Mouse (Mus musculus) limb, embryonic 14.5 days (tissue): Measurements from ENCODE around the gene Sipa1l2. TPM values are rescaled to one million over a fixed set of nuclear protein-coding genes. Genes with fewer than 3 reads are reported as not detected.
"Not testable (repeated sequence)": the region's sequence is repeated elsewhere in the genome, so short reads cannot be mapped to it uniquely, and the experiment has no call there.

ENCODE experiments used
- ATAC-seq: fragments of 200-750 bp; cut with Nextera tagmentation; 2 replicates; pipeline ENCODE4 v1.8.0; 2017; ENCODE audit warnings: low read depth, moderate number of reproducible peaks, moderate TSS enrichment; ENCODE audit not compliant: low FRiP score
- DNase-seq: peaks from one replicate; pipeline ENCODE4 v3.0.0-alpha.2; 2015; ENCODE audit warnings: low spot score
- H3K27ac ChIP-seq: fragments of 300-500 bp; sonication (generic); replicated peaks from 2 replicates; pipeline ENCODE4 v1.5.1; 2014; ENCODE audit warnings: low read depth, mild to moderate bottlenecking, low read length, moderate library complexity, mixed read lengths
- H3K27me3 ChIP-seq: fragments of 300-500 bp; sonication (generic); 2 replicates; pipeline ENCODE4 v1.6.1; 2014; ENCODE audit warnings: low read length, mixed read lengths; ENCODE audit not compliant: control insufficient read depth, insufficient read depth
- H3K36me3 ChIP-seq: fragments of 300-500 bp; sonication (generic); 2 replicates; pipeline ENCODE4 v1.6.1; 2014; ENCODE audit warnings: mild to moderate bottlenecking, low read length, moderate library complexity, mixed read lengths; ENCODE audit not compliant: control insufficient read depth, insufficient read depth
- H3K4me1 ChIP-seq: fragments of 300-500 bp; sonication (generic); 2 replicates; pipeline ENCODE4 v1.6.1; 2014; ENCODE audit warnings: antibody characterized with exemption, low read length, mixed read lengths; ENCODE audit not compliant: control insufficient read depth, insufficient read depth
- H3K4me2 ChIP-seq: fragments of 300-500 bp; sonication (generic); replicated peaks from 2 replicates; pipeline ENCODE4 v1.6.1; 2014; ENCODE audit warnings: low read depth, mild to moderate bottlenecking, low read length, moderate library complexity; ENCODE audit not compliant: severe bottlenecking
- H3K4me3 ChIP-seq: fragments of 300-500 bp; sonication (generic); replicated peaks from 2 replicates; pipeline ENCODE4 v1.5.1; 2014; ENCODE audit warnings: low read length
- H3K9ac ChIP-seq: fragments of 300-500 bp; sonication (generic); 2 replicates; pipeline ENCODE4 v1.6.1; 2014; ENCODE audit warnings: mild to moderate bottlenecking, low read depth, low read length, moderate library complexity; ENCODE audit not compliant: severe bottlenecking
- H3K9me3 ChIP-seq: fragments of 300-500 bp; sonication (generic); 2 replicates; pipeline ENCODE4 v1.6.1; 2016; ENCODE audit warnings: low read length; ENCODE audit not compliant: control insufficient read depth
- POLR2A ChIP-seq: fragments of 200-500 bp; IDR thresholded peaks from 2 replicates; pipeline ENCODE4 v1.8.0; 2012; ENCODE audit warnings: inconsistent platforms, mild to moderate bottlenecking, moderate library complexity, borderline replicate concordance; ENCODE audit not compliant: insufficient read depth, insufficient read length; ENCODE audit errors: extremely low read depth
- WGBS: fragments of 180-500 bp; shearing (Covaris S2); extraction: QIAGEN DNeasy Blood & Tissue Kit; methylation state at CpG from one replicate; pipeline ENCODE4 v1.1.7; 2014; 5-methylcytosine and 5-hydroxymethylcytosine counted together
- polyA plus RNA-seq, 2 experiments: library from polyadenylated mRNA; depleted of rRNA in 1 of 2; stranded (reverse) in 1 of 2; unstranded in 1 of 2; fragments of >200 nt; fragmentation: Nextera tagmentation in 1 of 2; extraction: Ambion mirVana in 1 of 2; gene quantifications; 2 replicates each; pipeline versions ENCODE4 v1.2.1 to v1.2.3; 2012 to 2014

Gene Sipa1l2
- polyA plus RNA-seq, 2 experiments: 11.6 to 21.6 TPM

GRCm38 (mm10) chr8:125397981-125398380, 171.6 kb downstream of the Sipa1l2 start:
- H3K4me3 ChIP-seq: no peak overlapping the region
- ATAC-seq (no peak), DNase-seq (no peak)
- no peaks in the 10 kb centered on the region for H3K27me3 ChIP-seq
- H3K4me1 ChIP-seq: no peaks in the 10 kb centered on the region; the same call in 1 of the 2 replicates
- H3K9ac ChIP-seq: no peak overlapping the region
- no peaks in the 10 kb centered on the region for H3K36me3 ChIP-seq
- WGBS: 51% methylated on average over 8 of the region's 14 CpGs
- no peak for TF ChIP-seq POLR2A
- no peak overlapping the region for H3K4me2 ChIP-seq
- no peak overlapping the region for H3K27ac ChIP-seq
- H3K9me3 ChIP-seq: no peaks in the 10 kb centered on the region

DNA sequence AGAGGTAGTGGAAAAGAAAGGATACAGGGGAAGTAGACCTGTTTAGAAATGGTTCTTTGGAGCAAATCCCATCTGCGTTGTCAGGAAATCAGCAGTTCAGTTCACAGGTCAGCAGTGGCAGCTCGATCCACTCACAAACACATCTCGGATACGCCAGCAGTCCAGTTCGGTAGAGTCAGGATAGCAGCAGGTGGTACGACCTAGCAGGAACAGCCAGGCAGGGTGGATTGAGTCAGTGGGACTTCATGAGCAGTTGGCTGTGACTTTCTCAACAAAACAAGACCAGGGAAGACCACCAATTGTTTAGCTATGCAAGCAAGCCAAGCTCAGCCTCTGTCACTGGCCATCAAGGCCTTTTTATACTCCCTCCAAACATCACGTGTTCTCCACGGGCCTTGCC, 173.9 kb downstream of the Sipa1l2 start:
- not testable (repeated sequence) for H3K4me3 ChIP-seq, H3K4me1 ChIP-seq, H3K9ac ChIP-seq, ATAC-seq, H3K27me3 ChIP-seq, H3K9me3 ChIP-seq, H3K36me3 ChIP-seq, H3K27ac ChIP-seq, H3K4me2 ChIP-seq, DNase-seq
- WGBS: 82% methylated on average over 8 of the region's 8 CpGs

DNA sequence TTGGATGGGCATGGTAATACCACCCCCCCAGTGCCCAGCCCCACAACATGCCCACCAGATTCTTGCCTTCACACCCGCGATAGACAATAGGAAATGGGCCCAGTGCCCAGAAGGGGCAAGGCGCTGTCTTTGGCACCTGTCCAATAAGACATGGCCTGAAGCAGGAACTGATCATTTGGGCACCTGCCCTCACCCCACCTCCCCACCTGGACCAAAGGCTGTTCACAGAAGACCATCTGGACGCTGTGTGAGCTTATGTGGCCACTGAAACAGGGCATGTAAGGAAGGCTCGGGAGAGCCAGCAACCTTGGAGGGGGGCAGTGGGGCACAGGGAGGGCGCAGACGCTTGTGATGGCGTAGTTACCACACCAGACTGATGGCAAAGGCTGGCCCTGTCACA, 174.6 kb downstream of the Sipa1l2 start:
- Histone ChIP-seq H3K9me3 (no peaks in the 10 kb centered on the region), H3K4me2 (no peak overlapping the region), H3K27me3 (no peaks in the 10 kb centered on the region), H3K4me3 (no peak overlapping the region), H3K9ac (no peak overlapping the region), H3K27ac (no peak overlapping the region), H3K4me1 (peaks cover 4% of the 10 kb centered on the region), H3K36me3 (no peaks in the 10 kb centered on the region)
- DNase-seq (no peak), ATAC-seq (no peak)
- TF ChIP-seq POLR2A: no peak
- 73% methylated on average over 8 of the region's 8 CpGs for WGBS

DNA sequence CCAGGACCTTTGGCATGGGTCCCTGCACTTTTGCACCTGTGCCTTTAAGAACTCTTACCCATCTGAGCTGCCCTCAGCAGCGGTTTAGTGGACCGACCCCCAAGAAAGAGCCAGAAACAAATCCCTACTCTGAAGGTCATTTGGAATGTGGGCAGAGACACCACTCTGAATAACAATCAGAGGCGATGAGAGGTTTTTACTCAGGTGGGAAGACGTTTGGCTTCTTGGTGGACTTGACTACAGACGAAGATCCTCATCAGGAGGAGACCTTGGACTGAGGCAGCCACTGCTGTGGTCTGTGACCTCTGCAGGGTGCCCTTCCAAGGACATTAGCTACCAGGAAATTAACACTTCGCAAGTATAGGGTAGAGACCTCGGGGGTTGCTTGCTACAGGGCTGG, 177.9 kb downstream of the Sipa1l2 start:
- Histone ChIP-seq H3K4me3 (no peak overlapping the region), H3K4me1 (peaks cover 5% of the 10 kb centered on the region), H3K27me3 (no peaks in the 10 kb centered on the region), H3K27ac (no peak overlapping the region), H3K4me2 (no peak overlapping the region), H3K36me3 (no peaks in the 10 kb centered on the region), H3K9ac (no peak overlapping the region), H3K9me3 (no peaks in the 10 kb centered on the region; the same call in 1 of the 2 replicates)
- DNase-seq (no peak), ATAC-seq (no peak)
- WGBS: 60% methylated on average over 7 of the region's 7 CpGs
- no peak for TF ChIP-seq POLR2A

GRCm38 (mm10) chr8:125391271-125391670, 178.3 kb downstream of the Sipa1l2 start:
- Histone ChIP-seq H3K9me3 (no peaks in the 10 kb centered on the region; the same call in 1 of the 2 replicates), H3K4me3 (no peak overlapping the region), H3K4me2 (no peak overlapping the region), H3K27me3 (no peaks in the 10 kb centered on the region), H3K27ac (no peak overlapping the region), H3K36me3 (no peaks in the 10 kb centered on the region), H3K4me1 (peaks cover 5% of the 10 kb centered on the region), H3K9ac (no peak overlapping the region)
- no peak for TF ChIP-seq POLR2A
- ATAC-seq (no peak), DNase-seq (no peak)
- 72% methylated on average over 8 of the region's 8 CpGs for WGBS

- Histone ChIP-seq H3K9ac (no peak overlapping the region), H3K4me1 (peaks cover 7% of the 10 kb centered on the region), H3K4me2 (no peak overlapping the region), H3K27ac (no peak overlapping the region), H3K9me3 (no peaks in the 10 kb centered on the region; the same call in 1 of the 2 replicates), H3K36me3 (no peaks in the 10 kb centered on the region), H3K27me3 (no peaks in the 10 kb centered on the region), H3K4me3 (no peak overlapping the region)
- ATAC-seq (no peak), DNase-seq (no peak)
- 71% methylated on average over 6 of the region's 6 CpGs for WGBS
- TF ChIP-seq POLR2A: no peak
Observed at GRCm38 (mm10) chr8:125390506-125390895, 179.1 kb downstream of the Sipa1l2 start.
